8 mouse cellular contexts compared by ENCODE assay signal in the genomic region with DNA sequence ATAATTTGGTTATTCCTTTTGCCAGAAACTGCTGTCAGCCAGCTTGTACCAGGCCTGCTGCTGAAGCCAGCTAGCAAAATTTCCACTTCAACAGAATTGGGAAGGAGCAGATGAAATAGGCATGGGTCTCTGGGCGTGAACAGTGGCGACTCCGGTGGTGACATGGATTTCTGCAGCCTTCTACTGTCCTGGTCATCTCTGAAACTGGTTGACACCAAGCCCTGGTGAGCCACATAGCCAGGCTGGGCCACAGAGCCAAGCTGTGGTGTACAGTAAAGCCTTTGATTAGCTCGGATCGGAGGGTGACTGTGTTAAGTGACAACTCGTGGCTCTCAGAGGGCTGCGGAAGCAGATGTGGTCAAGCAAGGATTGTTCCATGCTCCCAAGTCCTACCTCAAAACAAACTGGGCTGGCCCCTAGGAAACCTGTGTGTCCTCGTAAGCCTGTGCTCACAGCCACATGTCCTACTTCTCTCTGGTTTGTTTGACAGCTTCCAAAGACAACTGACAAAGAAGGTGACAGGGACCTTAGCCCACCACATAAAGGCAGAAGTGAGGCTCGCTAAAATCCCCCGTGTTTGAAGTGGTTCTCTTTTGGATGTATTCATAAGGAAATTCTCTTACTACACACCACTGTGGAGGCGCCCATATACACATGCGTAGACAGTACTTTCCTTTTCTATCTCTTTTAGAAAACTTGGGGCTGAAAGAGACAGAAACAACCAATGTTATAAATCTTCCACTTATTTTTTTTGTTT. TPM values are rescaled to one million over a fixed set of nuclear protein-coding genes. Genes with fewer than 3 reads are reported as not detected.
DNase-seq lines count a peak whose midpoint lies in the region; ATAC-seq and TF ChIP-seq lines count a peak whose summit lies in the region.

No protein-coding gene starts in this region.

- TF ChIP-seq POLR2A in limb, embryonic 14.5 days (IDR thresholded peaks at IDR 0.05; ENCODE audit: borderline replicate concordance, extremely low read depth, insufficient read depth, insufficient read length) = no peak

- 67% methylated on average over 12 of the region's 12 CpGs for WGBS in heart, embryonic 11.5 days (ENCODE audit: insufficient replicate concordance)
- WGBS in limb, embryonic 14.5 days = 50% methylated on average over 12 of the region's 12 CpGs

- no peak overlapping the region for H3K9ac ChIP-seq in heart, embryonic 11.5 days (ENCODE audit: low read depth, low read length)
- H3K9ac ChIP-seq in limb, embryonic 14.5 days (ENCODE audit: low read depth, low read length, severe bottlenecking) = no peak overlapping the region

- H3K9me3 ChIP-seq in heart, embryonic 11.5 days (replicated peaks; ENCODE audit: control insufficient read depth, low read length) = no peaks in the 10 kb centered on the region
- no peaks in the 10 kb centered on the region for H3K9me3 ChIP-seq in limb, embryonic 14.5 days (ENCODE audit: control insufficient read depth, low read length)

- ATAC-seq in heart, embryonic 11.5 days (replicated peaks; ENCODE audit: insufficient number of reproducible peaks, low FRiP score, low TSS enrichment) = no peak
- ATAC-seq in limb, embryonic 14.5 days (ENCODE audit: low FRiP score, low read depth) = no peak

- H3K27me3 ChIP-seq in heart, embryonic 11.5 days (ENCODE audit: control insufficient read depth, insufficient read depth, low read length) = no peaks in the 10 kb centered on the region
- no peaks in the 10 kb centered on the region for H3K27me3 ChIP-seq in limb, embryonic 14.5 days (ENCODE audit: control insufficient read depth, insufficient read depth, low read length)

- no peak overlapping the region for H3K4me3 ChIP-seq in heart, embryonic 11.5 days (ENCODE audit: low read depth, low read length)
- H3K4me3 ChIP-seq in limb, embryonic 14.5 days (replicated peaks; ENCODE audit: low read length) = no peak overlapping the region

- H3K4me2 ChIP-seq in heart, embryonic 11.5 days = no peak overlapping the region
- peak overlapping the region; percentile 46 for H3K4me2 ChIP-seq in limb, embryonic 14.5 days (replicated peaks; ENCODE audit: low read depth, low read length, severe bottlenecking)

- peak overlapping the region; percentile 95 for H3K27ac ChIP-seq in heart, embryonic 11.5 days (ENCODE audit: low read depth, low read length)
- H3K27ac ChIP-seq in limb, embryonic 14.5 days (replicated peaks; ENCODE audit: low read depth, low read length) = peak overlapping the region; percentile 83

- H3K4me1 ChIP-seq in heart, embryonic 11.5 days (ENCODE audit: control insufficient read depth, insufficient read depth, low read length) = peaks cover 24% of the 10 kb centered on the region
- H3K4me1 ChIP-seq in limb, embryonic 14.5 days (ENCODE audit: control insufficient read depth, insufficient read depth, low read length) = peaks cover 34% of the 10 kb centered on the region

- no peaks in the 10 kb centered on the region for H3K36me3 ChIP-seq in heart, embryonic 11.5 days (ENCODE audit: control insufficient read depth, insufficient read depth, low read length)
- 0 out of 2 replicates have a peak, but pooled peaks cover 4% of the 10 kb centered on the region for H3K36me3 ChIP-seq in limb, embryonic 14.5 days (ENCODE audit: control insufficient read depth, insufficient read depth, low read length)

- peak; percentile 23 for DNase-seq in gastrocnemius, postnatal 10 days
- no peak for DNase-seq in gastrocnemius, postnatal 25 days
- peak; percentile 80 for DNase-seq in CD4-positive helper T cell, adult 2 months (ENCODE audit: low read depth, low spot score)
- peak; percentile 73 to 74 for DNase-seq in cerebellum, postnatal 10 days
- DNase-seq in limb, embryonic 14.5 days (ENCODE audit: low spot score) = no peak
- peak; percentile 35 for DNase-seq in skeletal muscle tissue, adult 2 months (ENCODE audit: low read depth, low spot score)
- no peak for DNase-seq in adrenal gland, adult 8-10 months

RNA-seq across cellular contexts. Expression of a gene that starts 36.5 kb away (rescaled TPM):
- 10 to 100 TPM; 21.9 to 35.8 TPM for total RNA-seq in gastrocnemius, postnatal 10 days (2021)
- total RNA-seq in gastrocnemius, postnatal 25 days (2021) = 10 to 100 TPM; 16.9 to 17.8 TPM
- polyA plus RNA-seq in heart, embryonic 11.5 days (2014; fragmentation: Nextera tagmentation; extraction: Ambion mirVana) = 97.9 and 110 TPM in 2 replicates
- 101 and 121 TPM in 2 replicates for polyA plus RNA-seq in limb, embryonic 14.5 days (2012; rRNA removed)
- 166 and 190 TPM in 2 replicates for polyA plus RNA-seq in limb, embryonic 14.5 days (2014; fragmentation: Nextera tagmentation; extraction: Ambion mirVana)
- 10 to 100 TPM; 37.1 to 93.2 (median 58.8) TPM for total RNA-seq in adrenal gland, adult 8-10 months (2022)

Comparison
In these comparisons a context has a peak if more than half of its experiments do, and no peak if none do; other contexts are left out.
1. DNase-seq: peak in gastrocnemius, postnatal 10 days (single experiment), CD4-positive helper T cell, adult 2 months (single experiment), cerebellum, postnatal 10 days (2 of 2) and skeletal muscle tissue, adult 2 months (single experiment); none in gastrocnemius, postnatal 25 days (single experiment), limb, embryonic 14.5 days (single experiment) and adrenal gland, adult 8-10 months (single experiment).